Mouse (Mus musculus) stomach, embryonic 14.5 days (tissue): ENCODE measurements around the gene Olfm3. TPM values are rescaled to one million over a fixed set of nuclear protein-coding genes. Genes with fewer than 3 reads are reported as not detected.

Experiments
- ATAC-seq: fragments of 200-750 bp; cut with Nextera tagmentation; 2 replicates; pipeline ENCODE4 v1.8.0; 2017; ENCODE audit warnings: low read depth, moderate TSS enrichment; ENCODE audit not compliant: insufficient number of reproducible peaks, insufficient read depth, low FRiP score
- H3K27ac ChIP-seq: fragments of 300-500 bp; sonication (generic); 2 replicates; pipeline ENCODE4 v1.5.1; 2014; ENCODE audit warnings: mild to moderate bottlenecking, low read length, moderate library complexity, mixed read lengths
- H3K27me3 ChIP-seq: fragments of 300-500 bp; sonication (generic); 2 replicates; pipeline ENCODE4 v1.6.1; 2014; ENCODE audit warnings: low read length, control low read depth, mixed read lengths; ENCODE audit not compliant: control insufficient read depth, insufficient read depth
- H3K36me3 ChIP-seq: fragments of 300-500 bp; sonication (generic); 2 replicates; pipeline ENCODE4 v1.6.1; 2014; ENCODE audit warnings: mild to moderate bottlenecking, control low read depth, low read length, moderate library complexity, mixed read lengths; ENCODE audit not compliant: control insufficient read depth, insufficient read depth
- H3K4me1 ChIP-seq: fragments of 300-500 bp; sonication (generic); 2 replicates; pipeline ENCODE4 v1.6.1; 2014; ENCODE audit warnings: low read length, control low read depth, mixed read lengths; ENCODE audit not compliant: control insufficient read depth, insufficient read depth
- H3K4me2 ChIP-seq: fragments of 300-500 bp; sonication (generic); replicated peaks from 2 replicates; pipeline ENCODE4 v1.6.1; 2014; ENCODE audit warnings: low read depth, low read length, control low read depth
- H3K4me3 ChIP-seq: fragments of 300-500 bp; sonication (generic); 2 replicates; pipeline ENCODE4 v1.5.1; 2014; ENCODE audit warnings: low read depth, low read length, control low read depth
- H3K9ac ChIP-seq: fragments of 300-500 bp; sonication (generic); replicated peaks from 2 replicates; pipeline ENCODE4 v1.6.1; 2014; ENCODE audit warnings: low read depth, mild to moderate bottlenecking, control low read depth, low read length, moderate library complexity, mixed read lengths
- H3K9me3 ChIP-seq: fragments of 300-500 bp; sonication (generic); 2 replicates; pipeline ENCODE4 v1.6.1; 2016; ENCODE audit warnings: low read depth, low read length, control low read depth; ENCODE audit not compliant: control insufficient read depth
- WGBS: fragments of 180-500 bp; shearing (Covaris S2); extraction: QIAGEN DNeasy Blood & Tissue Kit; methylation state at CpG from one replicate; pipeline ENCODE4 v1.1.7; 2014; 5-methylcytosine and 5-hydroxymethylcytosine counted together
- polyA plus RNA-seq: library from polyadenylated mRNA; unstranded; fragments of >200 nt; fragmentation: Nextera tagmentation; extraction: Ambion mirVana; gene quantifications from 2 replicates; pipeline ENCODE4 v1.2.1, GENCODE M21; 2014

The Olfm3 gene
- polyA plus RNA-seq, 1 experiment from 2014 or later: 0.30 TPM

DNA sequence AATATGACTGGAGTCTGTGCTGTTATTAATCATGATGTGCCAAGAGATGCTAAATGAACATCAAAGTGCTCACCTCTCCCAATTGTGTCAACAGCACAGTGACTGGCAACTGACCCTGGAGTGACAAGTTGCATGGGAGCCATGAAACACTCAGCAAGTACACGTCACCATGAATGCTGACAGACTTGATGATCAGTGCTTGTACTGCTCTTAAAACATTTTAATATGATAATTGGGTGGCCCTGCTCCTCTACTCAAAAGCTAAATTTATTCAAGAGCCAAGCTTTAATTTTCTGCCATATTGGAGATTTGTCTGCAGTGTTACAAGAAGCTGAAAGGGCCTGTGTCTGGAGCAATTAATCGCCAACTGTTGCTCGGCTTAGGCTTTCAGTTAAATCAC, 184.4 kb downstream of the Olfm3 start:
- no peak for ATAC-seq
- Histone ChIP-seq H3K4me2 (no peak overlapping the region), H3K27me3 (no peaks in the 10 kb centered on the region), H3K27ac (no peak overlapping the region), H3K36me3 (no peaks in the 10 kb centered on the region), H3K4me3 (no peak overlapping the region), H3K4me1 (no peaks in the 10 kb centered on the region), H3K9me3 (no peaks in the 10 kb centered on the region), H3K9ac (no peak overlapping the region)
- WGBS: 78% methylated on average over 3 of the region's 3 CpGs

DNA sequence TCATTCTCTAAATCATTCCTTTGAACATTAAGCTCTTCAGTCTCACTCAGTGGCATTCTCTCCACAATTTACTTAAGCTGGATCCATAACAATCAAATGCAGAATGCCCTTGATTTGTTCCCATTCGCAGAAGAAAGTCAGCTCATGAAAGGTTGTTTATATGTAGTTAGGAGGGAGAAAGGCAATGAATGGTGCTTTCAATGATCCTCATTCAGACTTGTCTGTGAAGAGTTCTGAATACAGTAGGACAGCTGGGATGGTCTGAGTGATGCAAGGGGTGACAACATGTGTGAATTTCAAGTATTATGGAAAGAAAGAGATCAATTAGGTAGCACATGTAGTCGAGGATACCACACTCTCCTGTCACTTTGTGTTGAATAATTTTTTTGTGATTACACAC, 186.8 kb downstream of the Olfm3 start:
- 25% methylated on average over 2 of the region's 2 CpGs for WGBS
- H3K4me2 ChIP-seq: no peak overlapping the region
- no peak overlapping the region for H3K9ac ChIP-seq
- no peaks in the 10 kb centered on the region for H3K4me1 ChIP-seq
- no peak for ATAC-seq
- no peaks in the 10 kb centered on the region for H3K36me3 ChIP-seq
- no peaks in the 10 kb centered on the region for H3K9me3 ChIP-seq
- no peaks in the 10 kb centered on the region for H3K27me3 ChIP-seq
- H3K27ac ChIP-seq: no peak overlapping the region
- H3K4me3 ChIP-seq: no peak overlapping the region

DNA sequence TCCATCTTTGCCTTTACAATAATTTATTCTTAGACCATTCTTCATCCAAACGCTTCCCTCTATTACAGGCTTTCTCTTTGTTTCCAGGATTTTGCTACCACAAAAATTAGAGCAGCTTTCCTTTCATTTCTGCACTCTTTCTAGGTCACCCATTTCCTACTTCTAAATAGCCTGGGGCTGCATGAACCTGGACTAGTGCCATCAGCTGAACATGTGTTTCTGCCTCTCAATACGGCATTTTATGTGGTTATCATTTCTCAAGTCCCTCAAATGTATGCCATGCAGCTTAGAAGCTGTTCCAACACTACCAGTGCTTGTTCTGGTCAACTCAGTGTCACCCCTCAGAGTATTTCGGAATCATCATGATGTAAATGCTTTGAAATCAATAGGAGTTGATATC, 191.6 kb downstream of the Olfm3 start:
- no peak overlapping the region for H3K4me3 ChIP-seq
- ATAC-seq: no peak
- no peaks in the 10 kb centered on the region for H3K27me3 ChIP-seq
- whole genome bisulfite sequencing: 61% methylated on average over 3 of the region's 3 CpGs
- H3K36me3 ChIP-seq: no peaks in the 10 kb centered on the region
- H3K9me3 ChIP-seq: no peaks in the 10 kb centered on the region
- no peak overlapping the region for H3K4me2 ChIP-seq
- H3K27ac ChIP-seq: no peak overlapping the region
- H3K9ac ChIP-seq: no peak overlapping the region
- no peaks in the 10 kb centered on the region for H3K4me1 ChIP-seq

DNA sequence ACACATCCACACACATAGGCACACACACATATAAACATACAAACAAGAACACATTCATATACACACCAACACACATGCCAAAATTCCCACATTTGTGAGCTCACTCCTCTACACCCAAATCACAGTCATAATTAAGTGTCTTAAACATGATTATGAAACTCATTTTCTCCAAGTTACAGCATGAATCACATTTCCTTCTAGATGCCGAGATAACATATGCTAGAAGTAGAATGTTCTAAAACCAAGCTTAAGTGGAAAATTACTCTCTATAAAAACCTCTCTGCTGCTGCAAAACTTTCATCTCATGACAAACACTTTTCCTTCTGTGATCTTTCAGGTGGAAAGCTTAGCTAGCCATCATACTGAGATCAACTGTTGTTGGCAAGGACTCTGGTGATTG, 195.7 kb downstream of the Olfm3 start:
- no peaks in the 10 kb centered on the region for H3K4me1 ChIP-seq
- no peak overlapping the region for H3K27ac ChIP-seq
- H3K4me3 ChIP-seq: no peak overlapping the region
- no peak overlapping the region for H3K4me2 ChIP-seq
- H3K27me3 ChIP-seq: no peaks in the 10 kb centered on the region
- no peaks in the 10 kb centered on the region for H3K36me3 ChIP-seq
- 83% methylated on average over 1 of the region's 1 CpGs for WGBS
- H3K9me3 ChIP-seq: no peaks in the 10 kb centered on the region
- no peak for ATAC-seq
- no peak overlapping the region for H3K9ac ChIP-seq

DNA sequence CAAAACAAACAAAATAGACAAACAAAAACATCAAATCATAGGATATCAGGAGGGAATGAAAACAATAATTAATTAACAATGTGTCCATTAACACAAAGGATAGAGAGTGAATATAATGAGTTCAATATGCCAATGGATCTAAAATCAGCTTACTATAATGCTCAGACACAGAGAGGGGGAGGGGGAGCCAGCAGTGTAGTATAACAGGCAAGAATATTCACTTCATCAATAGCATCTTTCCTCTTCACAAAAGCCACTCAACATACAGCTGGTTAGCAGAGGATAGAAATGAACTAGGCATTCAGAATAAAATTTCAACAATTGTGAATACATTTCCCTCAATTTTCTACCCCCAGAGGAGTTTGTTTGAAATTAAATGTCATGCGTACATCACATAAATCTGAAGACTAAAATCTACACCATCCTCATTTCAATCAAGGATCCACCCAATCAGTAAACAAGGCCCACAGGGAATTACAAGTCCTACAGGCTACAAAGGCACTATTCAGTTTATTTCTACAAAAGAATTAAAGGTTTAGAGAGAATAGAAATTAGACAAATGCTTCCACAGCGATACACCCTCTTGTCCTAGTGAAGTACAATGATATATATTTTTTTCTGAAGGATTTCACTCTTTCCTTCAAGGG, 200.4 kb downstream of the Olfm3 start:
- no peak for ATAC-seq
- no peaks in the 10 kb centered on the region for H3K27me3 ChIP-seq
- H3K36me3 ChIP-seq: no peaks in the 10 kb centered on the region
- H3K4me1 ChIP-seq: no peaks in the 10 kb centered on the region
- WGBS: 82% methylated on average over 2 of the region's 2 CpGs
- H3K9ac ChIP-seq: no peak overlapping the region
- H3K4me2 ChIP-seq: no peak overlapping the region
- no peak overlapping the region for H3K27ac ChIP-seq
- no peaks in the 10 kb centered on the region for H3K9me3 ChIP-seq
- no peak overlapping the region for H3K4me3 ChIP-seq

DNA sequence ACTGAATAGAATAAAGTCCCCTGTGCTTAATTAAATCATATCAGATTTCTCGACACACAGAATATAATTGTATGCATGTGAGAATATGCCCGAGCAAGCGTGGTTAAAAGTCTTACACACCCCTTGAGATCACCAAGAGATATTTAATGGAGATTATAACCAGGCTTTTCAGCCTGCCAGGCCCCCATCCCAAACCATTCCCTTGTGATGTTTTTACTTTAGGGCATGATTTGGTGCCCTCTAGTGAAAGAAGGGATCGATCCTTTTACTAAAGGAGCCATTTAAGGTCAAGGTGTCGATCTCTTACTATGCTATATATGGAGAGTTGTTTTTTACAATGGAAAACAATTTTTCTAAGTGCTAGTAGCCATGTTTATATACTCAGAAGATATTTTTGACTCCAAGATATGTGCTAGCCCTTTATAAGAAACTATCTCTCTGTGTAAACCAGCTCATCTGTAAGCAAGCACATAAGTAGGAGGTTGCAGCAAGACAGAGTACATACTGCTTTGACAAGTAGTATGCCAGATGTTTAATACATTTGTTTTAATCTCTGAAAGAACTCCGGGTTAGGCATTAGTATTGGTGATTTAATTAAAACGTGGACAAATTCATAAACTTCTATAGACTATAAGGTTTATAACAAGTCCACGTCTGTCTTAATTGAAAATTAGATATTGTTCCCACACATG, 201.1 kb downstream of the Olfm3 start:
- no peaks in the 10 kb centered on the region for H3K4me1 ChIP-seq
- WGBS: 46% methylated on average over 8 of the region's 8 CpGs
- no peaks in the 10 kb centered on the region for H3K9me3 ChIP-seq
- no peak overlapping the region for H3K4me2 ChIP-seq
- no peaks in the 10 kb centered on the region for H3K27me3 ChIP-seq
- no peak for ATAC-seq
- H3K9ac ChIP-seq: no peak overlapping the region
- no peaks in the 10 kb centered on the region for H3K36me3 ChIP-seq
- H3K4me3 ChIP-seq: no peak overlapping the region
- H3K27ac ChIP-seq: no peak overlapping the region

DNA sequence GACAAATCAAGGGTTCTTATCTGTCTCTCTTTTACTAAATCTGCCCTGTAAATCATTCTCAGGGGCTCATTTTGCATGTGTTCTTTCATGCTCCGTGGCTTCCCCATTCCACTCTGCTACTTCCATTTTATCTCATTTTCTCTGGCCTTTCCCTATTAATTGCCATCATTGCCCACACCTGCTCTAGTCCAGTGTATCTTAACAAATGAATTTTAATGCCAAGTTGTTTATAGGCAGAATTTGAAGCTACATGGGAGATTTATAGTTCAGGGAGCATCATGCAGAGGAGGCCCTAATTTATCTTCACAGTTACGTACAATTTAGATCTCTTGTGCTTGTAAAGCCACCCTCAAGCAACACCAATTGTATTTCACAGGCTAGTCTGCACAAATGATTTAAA, 241.8 kb downstream of the Olfm3 start:
- ATAC-seq: no peak
- no peak overlapping the region for H3K9ac ChIP-seq
- H3K27me3 ChIP-seq: no peaks in the 10 kb centered on the region
- no peak overlapping the region for H3K4me2 ChIP-seq
- WGBS: 53% methylated on average over 2 of the region's 2 CpGs
- no peak overlapping the region for H3K4me3 ChIP-seq
- no peaks in the 10 kb centered on the region for H3K4me1 ChIP-seq
- H3K9me3 ChIP-seq: no peaks in the 10 kb centered on the region
- no peaks in the 10 kb centered on the region for H3K36me3 ChIP-seq
- no peak overlapping the region for H3K27ac ChIP-seq

DNA sequence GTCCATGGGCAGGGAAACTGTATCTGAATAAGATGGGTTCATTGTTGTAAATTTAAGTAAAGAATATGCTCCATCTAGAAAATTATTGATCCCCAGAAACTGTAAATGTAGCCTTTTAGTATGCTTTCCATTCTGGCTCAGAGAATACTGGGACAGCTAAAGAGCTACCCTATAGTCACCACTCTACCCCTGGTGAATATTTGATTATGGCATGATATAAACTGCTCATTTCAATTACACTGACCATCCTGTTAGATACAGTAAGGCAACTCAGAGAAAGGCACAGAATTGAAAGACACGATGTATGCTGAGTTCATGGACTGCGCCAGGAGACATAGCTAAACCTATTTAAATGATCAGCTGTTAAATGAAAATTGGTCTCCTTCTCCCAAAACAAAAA, 242.4 kb downstream of the Olfm3 start:
- Histone ChIP-seq H3K9me3 (no peaks in the 10 kb centered on the region), H3K4me3 (no peak overlapping the region), H3K4me2 (no peak overlapping the region), H3K27me3 (no peaks in the 10 kb centered on the region), H3K9ac (no peak overlapping the region), H3K36me3 (no peaks in the 10 kb centered on the region), H3K27ac (no peak overlapping the region), H3K4me1 (no peaks in the 10 kb centered on the region)
- WGBS: 96% methylated on average over 2 of the region's 2 CpGs
- no peak for ATAC-seq
